In the genomic region with DNA sequence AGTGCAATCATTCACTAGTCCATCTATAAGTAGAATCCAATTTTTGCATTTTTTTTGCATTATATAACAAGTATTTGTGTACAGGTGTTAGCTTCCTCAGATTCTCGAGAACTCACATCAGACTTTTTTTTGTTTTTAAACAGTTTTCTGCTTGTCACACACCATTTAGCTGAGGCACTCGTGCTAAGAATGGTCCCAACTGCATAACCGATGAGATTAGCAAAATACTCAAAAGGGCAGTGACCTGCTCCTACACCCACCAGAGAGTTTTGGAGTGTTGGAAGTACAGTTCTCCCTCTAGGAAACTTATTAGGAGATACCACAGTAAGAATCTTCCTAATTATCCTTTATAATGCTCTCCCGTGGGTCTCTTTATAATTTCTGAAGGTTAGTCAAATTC, we compare ENCODE assay signal across 9 mouse cellular contexts. TPM values are rescaled to one million over a fixed set of nuclear protein-coding genes. Genes with fewer than 3 reads are reported as not detected.
DNase-seq lines count a peak whose midpoint lies in the region; ATAC-seq and TF ChIP-seq lines count a peak whose summit lies in the region.
"Had no signal": no experiment of that assay in that cellular context is flagged by ENCODE, and none has a peak within 500 bp of the region (broad histone marks: within the 10 kb centered on the region; RNA-seq: fewer than 3 reads in every experiment).

No protein-coding gene starts in this region.

- peak overlapping the region; percentile 100 for H3K4me2 ChIP-seq in lung, embryonic 16.5 days (ENCODE audit: low read depth, low read length)
- peak overlapping the region; percentile 97 for H3K4me2 ChIP-seq in forebrain, embryonic 14.5 days (ENCODE audit: low read length)
- H3K4me2 ChIP-seq in liver, embryonic 13.5 days = peak overlapping the region; percentile 99
- H3K4me2 ChIP-seq in stomach, postnatal 0 days (replicated peaks; ENCODE audit: low read depth) = peak overlapping the region; percentile 99

- intact Hi-C loops in left cerebral cortex, postnatal 14 days (cut with DNase I) = loop anchor here (5.0 kb wide), 2 partner anchors 52 to 53 kb away; a partner anchor contains a TSS

- no peaks in the 10 kb centered on the region for H3K27me3 ChIP-seq in lung, embryonic 16.5 days (ENCODE audit: control insufficient read depth, insufficient read depth, low read depth, low read length)
- no peaks in the 10 kb centered on the region for H3K27me3 ChIP-seq in forebrain, embryonic 14.5 days (replicated peaks; ENCODE audit: control insufficient read depth, insufficient read depth, low read length)
- no peaks in the 10 kb centered on the region for H3K27me3 ChIP-seq in liver, embryonic 13.5 days
- no peaks in the 10 kb centered on the region for H3K27me3 ChIP-seq in stomach, postnatal 0 days (ENCODE audit: control insufficient read depth, insufficient read depth, low read length)

- H3K36me3 ChIP-seq in lung, embryonic 16.5 days (ENCODE audit: control insufficient read depth, insufficient read depth, low read length) = no peaks in the 10 kb centered on the region
- H3K36me3 ChIP-seq in forebrain, embryonic 14.5 days (ENCODE audit: control insufficient read depth, insufficient read depth, low read length) = no peaks in the 10 kb centered on the region
- 0 out of 2 replicates have a peak, but pooled peaks cover 4% of the 10 kb centered on the region for H3K36me3 ChIP-seq in liver, embryonic 13.5 days
- no peaks in the 10 kb centered on the region for H3K36me3 ChIP-seq in stomach, postnatal 0 days (ENCODE audit: control insufficient read depth, insufficient read depth, low read length)

- H3K4me1 ChIP-seq in lung, embryonic 16.5 days (replicated peaks; ENCODE audit: control insufficient read depth, insufficient read depth, low read length) = peaks cover 14% of the 10 kb centered on the region; the same call in 1 of the 2 replicates
- H3K4me1 ChIP-seq in forebrain, embryonic 14.5 days (ENCODE audit: control insufficient read depth, insufficient read depth, low read length) = no peaks in the 10 kb centered on the region
- peaks cover 59% of the 10 kb centered on the region for H3K4me1 ChIP-seq in liver, embryonic 13.5 days (replicated peaks)
- no peaks in the 10 kb centered on the region for H3K4me1 ChIP-seq in stomach, postnatal 0 days (replicated peaks; ENCODE audit: control insufficient read depth, insufficient read depth)

- peak overlapping the region; percentile 71 for H3K9ac ChIP-seq in lung, embryonic 16.5 days (ENCODE audit: low read length)
- no peak overlapping the region for H3K9ac ChIP-seq in forebrain, embryonic 14.5 days (ENCODE audit: low read length)
- peak overlapping the region; percentile 78 for H3K9ac ChIP-seq in liver, embryonic 13.5 days
- H3K9ac ChIP-seq in stomach, postnatal 0 days (ENCODE audit: low read length) = no peak overlapping the region; the same call in 1 of the 2 replicates

- no peak for TF ChIP-seq EP300 in stomach, postnatal 0 days (optimal IDR thresholded peaks at IDR 0.05)

- DNase-seq in lung, postnatal 14 days = no peak
- no peak for DNase-seq in forebrain, embryonic 14.5 days (ENCODE audit: low spot score)
- DNase-seq in liver, embryonic 13.5 days = no peak
- DNase-seq in stomach, postnatal 0 days (ENCODE audit: low spot score) = no peak
- no peak for DNase-seq in ovary, postnatal 10 days (ENCODE audit: low spot score)
- no peak for DNase-seq in left cerebral cortex, postnatal 14 days (ENCODE audit: low spot score in 2 of 2)
- DNase-seq: gastrocnemius, postnatal 25 days; thymus, adult 2 months had no signal

- 28% methylated on average over 4 of the region's 4 CpGs for WGBS in lung, embryonic 16.5 days
- 20% methylated on average over 4 of the region's 4 CpGs for WGBS in forebrain, embryonic 14.5 days
- 16% methylated on average over 4 of the region's 4 CpGs for WGBS in liver, embryonic 13.5 days (ENCODE audit: insufficient replicate concordance)
- WGBS in stomach, postnatal 0 days = 32% methylated on average over 4 of the region's 4 CpGs

- no peak overlapping the region for H3K27ac ChIP-seq in lung, embryonic 16.5 days (ENCODE audit: low read length)
- no peak overlapping the region for H3K27ac ChIP-seq in forebrain, embryonic 14.5 days (ENCODE audit: low read depth, low read length)
- peak overlapping the region; percentile 95 for H3K27ac ChIP-seq in liver, embryonic 13.5 days
- peak overlapping the region; percentile 5; the same call in 1 of the 2 replicates for H3K27ac ChIP-seq in stomach, postnatal 0 days (replicated peaks)

- no peak for ATAC-seq in lung, embryonic 16.5 days (ENCODE audit: low read depth)
- no peak for ATAC-seq in forebrain, embryonic 14.5 days
- no peak for ATAC-seq in liver, embryonic 13.5 days (ENCODE audit: low read depth)
- no peak for ATAC-seq in stomach, postnatal 0 days (ENCODE audit: low FRiP score, low TSS enrichment)

- peak overlapping the region; percentile 76 for H3K4me3 ChIP-seq in lung, embryonic 16.5 days (ENCODE audit: low read length)
- H3K4me3 ChIP-seq in forebrain, embryonic 14.5 days (ENCODE audit: low read depth, low read length) = peak overlapping the region; percentile 77
- H3K4me3 ChIP-seq in liver, embryonic 13.5 days (replicated peaks) = peak overlapping the region; percentile 93
- H3K4me3 ChIP-seq in stomach, postnatal 0 days (ENCODE audit: low read depth, low read length) = peak overlapping the region; percentile 76

- no peaks in the 10 kb centered on the region for H3K9me3 ChIP-seq in lung, embryonic 16.5 days (ENCODE audit: control insufficient read depth, low read length)
- H3K9me3 ChIP-seq in forebrain, embryonic 14.5 days (replicated peaks; ENCODE audit: control insufficient read depth, low read length) = no peaks in the 10 kb centered on the region
- H3K9me3 ChIP-seq in liver, embryonic 13.5 days (replicated peaks) = no peaks in the 10 kb centered on the region
- H3K9me3 ChIP-seq in stomach, postnatal 0 days (ENCODE audit: control insufficient read depth, low read length) = no peaks in the 10 kb centered on the region

- TF ChIP-seq CTCF in stomach, postnatal 0 days (IDR thresholded peaks at IDR 0.05; ENCODE audit: low read depth) = no peak

RNA-seq across cellular contexts. Expression of a gene that starts 1.0 kb away (rescaled TPM):
- polyA plus RNA-seq in lung, embryonic 16.5 days (2015; fragmentation: Nextera tagmentation; extraction: Ambion mirVana) = 7.1 and 7.2 TPM in 2 replicates
- 2.9 and 3.4 TPM in 2 replicates for polyA plus RNA-seq in forebrain, embryonic 14.5 days (2014; fragmentation: Nextera tagmentation; extraction: Ambion mirVana)
- polyA plus RNA-seq in liver, embryonic 13.5 days (2015; fragmentation: Nextera tagmentation; extraction: Ambion mirVana) = 13.6 and 14.6 TPM in 2 replicates
- 34.0 and 39.6 TPM in 2 replicates for polyA plus RNA-seq in stomach, postnatal 0 days (2015; fragmentation: Nextera tagmentation; extraction: Ambion mirVana)
- total RNA-seq in left cerebral cortex, postnatal 14 days (2021) = 1 to 10 TPM; 2.5 to 3.9 TPM

RNA-seq across cellular contexts. Expression of a gene that starts 1.3 kb away (rescaled TPM):
- 6.3 and 6.6 TPM in 2 replicates for polyA plus RNA-seq in lung, embryonic 16.5 days (2015; fragmentation: Nextera tagmentation; extraction: Ambion mirVana)
- polyA plus RNA-seq in forebrain, embryonic 14.5 days (2014; fragmentation: Nextera tagmentation; extraction: Ambion mirVana) = 23.8 and 33.6 TPM in 2 replicates
- 3.3 and 3.6 TPM in 2 replicates for polyA plus RNA-seq in liver, embryonic 13.5 days (2015; fragmentation: Nextera tagmentation; extraction: Ambion mirVana)
- polyA plus RNA-seq in stomach, postnatal 0 days (2015; fragmentation: Nextera tagmentation; extraction: Ambion mirVana) = 11.1 and 11.7 TPM in 2 replicates
- 10 to 100 TPM; 25.4 to 27.9 TPM for total RNA-seq in left cerebral cortex, postnatal 14 days (2021)

RNA-seq across cellular contexts. Expression of a gene that starts 52.3 kb away (rescaled TPM):
- polyA plus RNA-seq in lung, embryonic 16.5 days (2015; fragmentation: Nextera tagmentation; extraction: Ambion mirVana) = 22.1 and 27.6 TPM in 2 replicates
- 25.2 and 28.8 TPM in 2 replicates for polyA plus RNA-seq in forebrain, embryonic 14.5 days (2014; fragmentation: Nextera tagmentation; extraction: Ambion mirVana)
- polyA plus RNA-seq in liver, embryonic 13.5 days (2015; fragmentation: Nextera tagmentation; extraction: Ambion mirVana) = 14.5 and 21.0 TPM in 2 replicates
- 14.2 and 16.2 TPM in 2 replicates for polyA plus RNA-seq in stomach, postnatal 0 days (2015; fragmentation: Nextera tagmentation; extraction: Ambion mirVana)
- 10 to 100 TPM in 1 of 2 experiments, 1 to 10 TPM in 1; 9.7 to 10.9 TPM for total RNA-seq in left cerebral cortex, postnatal 14 days (2021)

Comparison
In these comparisons a context has a peak if more than half of its experiments do, and no peak if none do; other contexts are left out.
1. H3K27ac ChIP-seq: peak in liver, embryonic 13.5 days (single experiment) and stomach, postnatal 0 days (single experiment); none in lung, embryonic 16.5 days (single experiment) and forebrain, embryonic 14.5 days (single experiment).
2. H3K9ac ChIP-seq: peak in lung, embryonic 16.5 days (single experiment) and liver, embryonic 13.5 days (single experiment); none in forebrain, embryonic 14.5 days (single experiment) and stomach, postnatal 0 days (single experiment).
3. Peak in every context shown above with its lines, with median percentiles within 50 percentile points of each other: H3K4me2 ChIP-seq and H3K4me3 ChIP-seq.